Mouse (Mus musculus) monocyte, adult 2 months (primary cell): ENCODE data around the gene Pla2g15.

Source experiments
- DNase-seq, 2 experiments: peaks; one replicate each; pipeline ENCODE4 v3.0.0; 2022; ENCODE audit warnings: low spot score in 2 of 2, low read depth in 1 of 2

Gene Pla2g15

DNA sequence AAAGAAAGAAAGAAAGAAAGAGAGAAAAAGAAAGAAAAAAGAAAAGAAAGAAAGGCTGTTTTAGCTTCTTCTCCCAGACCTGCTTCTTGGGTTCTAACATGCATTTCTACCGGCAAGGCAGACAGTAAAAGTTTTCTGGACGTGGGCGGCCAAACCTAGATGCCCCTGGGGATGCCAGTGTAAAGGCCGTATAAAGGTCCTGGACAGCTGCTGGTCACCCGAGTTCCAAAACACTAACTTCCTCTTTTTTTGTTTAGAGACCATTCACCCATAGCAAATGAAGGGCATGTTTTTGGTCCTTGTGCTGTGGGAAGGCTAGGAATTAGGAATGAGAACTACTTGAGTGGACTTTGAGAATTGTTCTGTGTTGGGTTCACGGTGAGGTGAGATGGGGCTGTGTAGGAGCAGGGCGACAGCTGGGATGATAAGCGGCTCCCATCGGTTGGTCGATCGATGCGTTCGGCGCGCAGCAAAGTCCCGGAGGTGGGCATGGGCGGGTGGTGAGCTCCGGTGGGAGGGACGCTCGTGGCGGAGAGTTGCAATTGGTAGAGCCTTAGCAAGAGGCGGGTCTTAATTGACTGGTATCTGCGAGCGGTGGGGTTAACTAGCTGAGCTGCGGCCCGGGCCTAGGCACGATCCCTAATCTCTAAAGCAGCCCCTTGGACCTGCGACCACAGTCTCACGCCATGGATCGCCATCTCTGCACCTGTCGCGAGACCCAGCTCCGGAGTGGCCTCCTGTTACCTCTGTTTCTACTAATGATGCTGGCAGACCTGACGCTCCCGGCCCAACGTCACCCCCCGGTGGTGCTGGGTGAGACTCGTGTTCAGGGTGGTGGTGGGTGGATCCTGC is at the start of gene Pla2g15:
Gene Pla2g15, plus strand, starts transcription at position 599 of the 852 bp plus-strand sequence.
- DNase-seq: peak; percentile 76 to 85

DNA sequence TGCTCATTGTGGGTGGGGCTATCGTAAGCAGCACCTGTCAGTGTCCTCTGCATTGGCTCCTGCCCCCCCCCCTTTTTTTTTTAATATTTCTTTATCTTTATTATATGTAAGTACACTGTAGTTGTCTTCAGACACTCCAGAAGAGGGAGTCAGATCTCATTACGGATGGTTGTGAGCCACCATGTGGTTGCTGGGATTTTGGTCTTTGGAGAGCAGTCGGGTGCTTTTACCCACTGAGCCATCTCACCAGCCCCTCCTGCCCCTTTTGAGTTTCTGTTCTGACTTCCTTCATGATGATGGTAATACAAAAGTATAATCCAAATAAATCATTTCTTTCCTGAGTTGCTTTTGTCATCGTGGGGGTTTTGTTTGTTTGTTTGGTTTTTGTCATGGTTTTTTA is 47.9 kb upstream of the Pla2g15 start:
- no peak for DNase-seq

DNA sequence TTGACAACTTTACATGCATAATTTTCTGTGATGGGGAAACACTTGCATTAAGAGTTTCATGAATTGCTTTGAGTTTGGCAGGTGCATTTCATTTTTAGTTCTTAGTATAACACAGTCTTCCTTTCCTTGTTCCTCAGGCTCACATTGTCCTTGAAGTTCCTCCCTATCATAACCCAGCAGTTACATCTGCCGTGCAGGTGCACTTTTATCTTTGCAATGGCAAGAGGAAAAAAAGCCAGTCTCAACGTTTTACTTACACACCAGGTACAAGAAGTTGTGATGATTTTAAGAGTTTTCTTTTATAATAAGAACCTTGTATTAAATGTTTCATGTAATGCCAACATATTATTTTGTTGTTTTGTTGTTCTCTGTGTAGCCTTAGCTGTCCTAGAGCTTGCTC is 46.3 kb upstream of the Pla2g15 start:
- DNase-seq: no peak

DNA sequence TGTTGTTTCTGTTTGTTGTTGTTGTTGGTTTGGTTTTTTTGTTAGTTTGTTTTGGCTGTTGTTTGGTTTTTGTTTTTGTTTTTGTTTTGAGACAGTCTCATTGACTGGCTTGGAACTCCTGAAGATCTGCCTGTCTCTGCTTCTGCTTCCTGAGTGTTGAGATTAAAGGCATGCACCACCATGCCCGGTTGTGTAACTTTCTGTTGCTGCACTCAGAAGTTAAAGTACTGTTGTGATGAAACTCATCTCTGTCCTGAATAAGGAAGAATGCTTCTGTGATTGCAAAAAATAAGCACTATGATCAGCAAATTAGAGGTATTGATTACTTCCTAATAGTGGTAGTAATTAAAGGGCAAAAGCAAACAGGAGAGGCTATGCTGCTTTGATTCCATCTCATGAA is 44.0 kb upstream of the Pla2g15 start:
- DNase-seq: no peak

DNA sequence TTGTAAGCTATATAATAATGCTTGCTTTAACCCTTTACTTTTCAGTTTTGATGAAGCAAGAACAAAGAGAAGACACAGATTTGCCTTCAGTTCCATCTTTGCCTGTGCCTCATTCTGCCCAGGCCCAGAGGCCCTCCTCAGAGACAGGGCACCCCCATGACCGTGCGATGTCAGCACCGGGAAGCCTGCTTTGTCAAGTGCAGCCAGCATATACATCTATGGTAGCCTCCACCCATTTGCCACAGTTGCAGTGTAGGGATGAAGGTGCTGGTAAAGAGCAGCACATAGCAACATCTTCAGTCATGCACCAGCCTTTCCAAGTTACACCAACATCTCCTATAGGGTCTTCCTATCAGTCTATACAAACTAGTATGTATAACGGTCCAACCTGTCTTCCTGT is 42.1 kb upstream of the Pla2g15 start:
- no peak for DNase-seq

DNA sequence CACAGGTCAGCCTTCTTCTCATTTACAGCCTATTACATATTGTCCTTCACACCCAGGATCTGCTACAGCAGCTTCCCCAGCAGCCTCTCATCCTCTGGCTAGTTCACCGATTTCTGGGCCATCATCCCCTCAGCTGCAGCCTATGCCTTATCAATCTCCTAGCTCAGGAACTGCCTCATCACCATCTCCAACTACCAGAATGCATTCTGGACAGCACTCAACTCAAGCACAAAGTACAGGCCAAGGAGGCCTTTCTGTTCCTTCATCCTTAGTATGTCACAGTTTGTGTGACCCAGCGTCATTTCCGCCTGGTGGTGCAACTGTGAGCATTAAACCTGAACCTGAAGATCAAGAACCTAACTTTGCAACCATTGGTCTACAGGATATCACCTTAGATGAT is 41.5 kb upstream of the Pla2g15 start:
- DNase-seq: peak in 1 of 2 experiments; percentile 26

DNA sequence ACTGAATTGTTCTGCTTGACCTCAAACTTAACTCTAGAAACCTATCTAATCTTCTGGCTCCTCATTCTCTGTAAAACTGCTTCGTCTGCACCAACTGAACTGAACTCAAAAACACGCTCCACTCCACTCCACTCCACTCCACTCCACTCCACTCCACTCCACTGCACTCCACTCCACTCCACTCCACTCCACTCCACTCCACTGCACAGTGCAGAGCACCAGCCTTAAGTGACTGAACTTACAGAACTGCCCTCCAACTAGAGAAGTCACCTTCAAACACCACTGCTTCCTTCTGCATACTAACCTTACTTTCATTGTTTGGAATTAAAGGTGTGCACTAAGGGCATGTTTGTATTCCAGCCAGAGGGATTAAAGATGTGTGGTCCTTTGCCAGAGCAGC is 38.2 kb upstream of the Pla2g15 start:
- DNase-seq: no peak

DNA sequence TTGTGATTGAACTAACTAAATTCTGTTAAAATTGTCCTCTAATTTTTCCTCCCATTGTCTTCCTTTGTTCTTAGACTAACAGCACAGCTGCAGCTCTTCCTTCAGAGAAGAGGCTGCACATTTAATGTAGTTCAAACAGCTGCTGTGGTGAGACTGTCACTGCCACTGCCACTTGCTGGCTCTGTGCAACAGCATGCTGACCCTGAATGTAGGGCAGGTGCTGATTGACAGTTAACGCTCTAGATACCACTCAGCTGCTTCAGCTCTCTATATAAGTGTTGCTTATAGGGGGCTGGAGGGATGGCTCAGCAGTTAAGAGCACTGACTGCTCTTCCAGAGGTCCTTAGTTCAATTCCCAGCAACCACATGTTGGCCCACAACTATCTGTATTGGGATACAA is 37.7 kb upstream of the Pla2g15 start:
- DNase-seq: no peak

DNA sequence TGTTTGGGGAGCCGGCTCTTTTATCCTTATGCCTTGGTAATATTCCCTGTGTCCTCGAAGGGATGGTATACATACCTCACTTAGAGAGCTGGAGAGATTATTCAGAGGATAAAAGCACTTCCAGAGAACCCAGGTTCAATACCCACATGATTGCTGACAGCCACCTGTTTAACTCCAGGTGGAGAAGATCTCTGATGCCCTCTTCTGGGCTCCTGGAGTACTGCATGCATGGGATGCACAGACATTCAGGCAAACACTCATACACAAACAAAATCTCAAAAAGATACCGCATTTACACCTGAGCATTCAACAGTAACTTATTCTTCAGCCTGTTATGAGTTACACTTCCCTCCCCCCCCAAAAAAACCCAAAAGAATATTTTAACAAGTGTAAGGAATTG is 34.3 kb upstream of the Pla2g15 start:
- DNase-seq: no peak

DNA sequence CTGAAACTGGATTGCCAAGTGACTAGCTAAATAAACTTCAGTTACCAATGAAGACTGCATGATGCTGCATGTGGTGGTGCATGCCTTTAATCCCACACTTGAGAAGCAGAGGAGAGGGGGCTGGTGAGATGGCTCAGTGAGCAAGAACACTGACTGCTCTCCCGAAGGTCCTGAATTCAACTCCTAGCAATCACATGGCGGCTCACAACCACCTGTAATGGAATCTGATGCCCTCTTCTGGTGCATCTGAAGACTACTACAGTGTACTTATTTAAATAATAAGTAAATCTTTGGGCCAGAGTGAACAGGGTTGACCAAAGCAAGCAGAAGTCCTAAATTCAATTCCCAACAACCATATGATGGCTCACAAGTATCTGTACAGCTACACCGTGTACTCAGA is 26.8 kb upstream of the Pla2g15 start:
- DNase-seq: no peak

DNA sequence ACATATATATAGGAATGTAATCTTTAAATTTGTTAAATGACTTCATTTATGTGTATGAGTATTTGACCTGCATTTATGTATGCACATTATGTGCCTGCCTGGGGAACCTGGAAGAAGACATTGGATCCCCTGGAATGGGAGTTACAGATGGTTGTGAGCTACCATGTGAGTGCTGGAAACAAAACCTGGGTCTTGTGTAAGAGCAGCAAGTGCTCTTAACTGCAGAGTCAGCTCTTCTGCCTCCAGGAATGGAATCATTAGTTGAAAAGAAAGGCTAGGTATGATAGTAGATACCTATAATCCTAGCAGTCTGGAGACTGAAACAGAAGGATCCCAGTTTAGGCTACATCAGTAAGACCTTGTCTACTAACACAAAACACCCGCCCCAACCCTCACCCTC is 24.1 kb upstream of the Pla2g15 start:
- no peak for DNase-seq

DNA sequence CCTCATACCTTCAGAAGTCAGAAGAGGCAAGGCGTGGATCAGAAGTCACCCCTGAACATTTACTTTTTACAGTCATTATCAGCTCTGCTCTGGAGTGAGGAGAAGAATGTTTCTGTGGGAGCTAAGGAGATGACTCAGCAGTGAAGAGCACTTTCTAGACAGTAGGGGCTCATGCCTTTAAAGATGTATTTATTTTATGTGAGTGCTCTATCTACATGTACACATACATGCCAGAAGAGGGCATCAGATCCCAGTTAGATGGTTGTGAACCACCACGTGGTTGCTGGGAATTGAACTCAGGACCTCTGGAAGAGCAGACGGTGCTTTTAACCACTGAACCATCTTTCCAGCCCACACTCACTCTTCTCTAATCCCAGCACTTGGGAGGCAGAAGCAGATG is 23.1 kb upstream of the Pla2g15 start:
- DNase-seq: no peak

DNA sequence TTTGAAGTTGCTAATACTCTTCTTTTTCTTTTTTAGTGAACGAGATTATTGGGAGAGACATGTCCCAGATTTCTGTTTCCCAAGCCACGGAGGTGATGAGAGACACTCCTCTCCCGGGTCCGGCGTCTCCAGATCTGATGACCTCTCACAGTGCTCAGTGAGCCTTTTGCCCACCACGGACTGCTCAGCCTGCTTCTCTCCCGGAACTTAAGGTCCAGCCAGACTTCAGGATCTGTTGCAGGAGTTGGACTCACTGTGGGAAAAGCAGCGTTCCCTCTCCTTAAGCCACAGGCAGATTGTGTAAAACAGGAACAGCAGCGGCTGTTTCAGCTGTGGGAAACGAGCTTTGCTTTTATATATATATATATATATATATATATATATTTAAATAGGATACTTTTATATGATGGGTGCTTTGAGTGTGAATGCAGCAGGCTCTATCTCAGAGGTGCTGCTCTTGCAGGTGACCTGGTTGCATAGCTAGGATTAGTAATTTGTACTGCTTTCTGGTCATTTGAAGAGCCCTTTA is 22.3 kb upstream of the Pla2g15 start:
- DNase-seq: no peak

DNA sequence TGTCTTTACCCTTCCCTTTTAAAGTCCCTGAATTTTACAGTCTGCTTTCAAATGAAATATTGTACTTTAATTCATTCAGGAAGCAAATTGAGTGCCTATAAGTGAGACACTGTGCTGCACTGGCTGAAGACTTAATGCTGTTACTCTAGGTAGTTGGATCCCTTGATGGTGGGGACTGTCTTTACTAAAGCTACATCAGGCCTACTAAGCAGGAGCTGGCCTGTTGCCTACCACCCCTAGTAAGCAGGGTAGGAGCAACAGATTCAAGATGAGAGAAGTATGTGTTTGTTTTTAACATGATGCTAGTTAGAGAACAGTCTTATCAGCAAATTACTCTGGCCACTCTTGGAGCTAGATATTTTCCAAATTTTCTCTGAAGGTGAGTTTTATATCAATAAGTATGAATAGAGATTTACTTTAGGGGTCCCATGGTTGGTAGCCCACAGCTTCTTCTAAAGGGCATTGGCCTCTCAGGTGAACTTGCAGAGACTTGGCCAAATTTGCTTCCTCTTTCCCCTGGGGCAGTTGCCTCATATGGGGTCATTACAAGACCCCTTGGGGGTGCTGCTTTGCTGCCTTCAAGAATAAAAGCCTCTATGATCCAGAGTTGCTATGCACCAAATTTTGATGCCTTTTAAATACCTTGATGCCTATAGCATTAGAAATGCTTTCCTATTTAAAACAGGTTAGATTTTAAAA is 20.8 kb upstream of the Pla2g15 start:
- no peak for DNase-seq

DNA sequence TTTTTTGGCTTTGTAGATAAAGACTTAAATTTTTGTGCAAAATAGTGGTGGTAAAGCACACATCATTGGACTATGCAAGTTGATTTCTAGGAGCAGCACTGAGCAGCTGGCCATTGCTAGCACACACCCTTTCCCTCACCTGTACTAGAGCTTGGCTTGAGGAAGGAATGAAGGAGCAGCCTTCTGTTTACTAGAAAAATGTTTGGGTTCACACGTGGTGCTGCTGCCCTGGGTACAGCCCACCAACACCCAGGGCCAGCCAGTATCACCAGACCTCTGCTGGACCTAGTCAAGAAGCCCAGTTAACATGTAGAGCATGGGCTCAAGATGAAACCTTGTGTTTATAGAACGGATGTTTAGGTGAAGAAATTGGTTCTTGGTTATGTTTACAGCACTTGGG is 20.2 kb upstream of the Pla2g15 start:
- DNase-seq: no peak

DNA sequence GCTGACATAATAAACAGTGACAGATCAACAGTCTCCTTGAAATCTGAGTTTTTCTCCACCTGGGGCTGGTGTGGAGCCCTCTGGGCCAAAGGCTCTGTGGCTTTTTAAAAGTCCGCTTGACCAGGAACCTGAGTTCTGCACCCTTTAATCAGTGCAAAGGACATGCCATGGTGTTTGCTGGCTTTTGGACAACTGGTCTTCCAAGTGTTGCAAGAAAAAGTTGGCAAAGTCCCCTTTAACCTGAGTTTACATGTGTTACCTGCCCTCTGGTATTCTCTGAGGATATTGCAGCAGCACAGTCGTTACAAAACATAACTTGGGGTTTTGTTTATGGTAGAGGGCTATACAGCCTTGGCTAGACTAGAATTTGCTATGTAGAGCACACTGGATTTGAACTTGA is 19.7 kb upstream of the Pla2g15 start:
- DNase-seq: no peak

DNA sequence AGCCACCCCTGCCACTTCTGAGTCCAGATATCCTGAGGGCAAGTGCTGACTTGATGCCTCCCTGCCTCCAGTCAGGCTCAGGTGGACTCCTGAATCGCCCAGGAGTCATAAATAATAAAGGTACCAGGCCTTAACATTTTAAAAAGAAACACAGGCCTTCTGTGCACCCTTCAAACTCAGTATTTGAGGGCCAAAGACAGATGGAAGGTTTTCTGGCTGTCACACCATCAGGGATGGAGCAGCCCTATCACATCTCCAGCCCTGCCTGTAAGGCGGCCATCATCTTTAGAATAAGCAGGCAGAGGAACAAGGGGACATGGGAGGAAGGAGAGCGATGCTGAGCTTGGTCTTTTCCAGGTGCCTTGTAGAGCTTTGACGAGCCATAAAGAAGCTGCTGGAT is 19.2 kb upstream of the Pla2g15 start:
- DNase-seq: no peak

DNA sequence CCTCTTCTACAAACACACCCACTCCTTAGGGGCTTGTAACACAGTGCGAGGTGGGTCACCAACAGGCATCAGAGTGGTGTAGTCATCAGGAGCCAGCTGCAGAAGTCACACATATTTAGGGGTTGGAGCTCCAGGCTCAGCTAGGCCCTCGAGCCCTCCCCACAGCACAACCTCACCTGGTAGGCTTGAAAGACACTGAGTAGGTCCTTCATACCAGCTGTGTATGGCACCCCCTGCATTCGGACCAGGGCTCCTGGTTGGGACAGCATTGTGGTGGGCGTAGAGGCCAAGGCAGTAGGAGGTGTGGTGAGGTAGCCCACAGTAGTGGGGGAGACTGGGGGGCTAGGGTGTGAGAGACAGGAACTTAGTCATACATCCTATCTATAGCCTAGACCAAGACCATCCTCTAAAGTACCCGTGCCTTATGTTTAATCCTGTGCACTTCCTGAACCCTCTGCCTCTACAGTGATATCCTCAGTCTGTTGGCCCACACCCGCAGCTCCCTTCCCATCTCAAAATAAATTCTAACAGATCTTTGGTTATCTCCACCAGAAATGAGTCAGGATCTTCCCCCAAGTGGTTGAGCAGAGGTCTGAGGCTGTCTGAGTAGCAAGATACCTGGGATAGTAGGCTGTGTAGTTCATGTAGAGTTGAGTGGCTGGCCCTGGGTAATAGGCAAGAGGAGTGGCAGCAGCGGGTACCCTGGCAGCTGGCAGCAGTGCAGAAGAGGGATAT is 18.5 kb upstream of the Pla2g15 start:
- no peak for DNase-seq

DNA sequence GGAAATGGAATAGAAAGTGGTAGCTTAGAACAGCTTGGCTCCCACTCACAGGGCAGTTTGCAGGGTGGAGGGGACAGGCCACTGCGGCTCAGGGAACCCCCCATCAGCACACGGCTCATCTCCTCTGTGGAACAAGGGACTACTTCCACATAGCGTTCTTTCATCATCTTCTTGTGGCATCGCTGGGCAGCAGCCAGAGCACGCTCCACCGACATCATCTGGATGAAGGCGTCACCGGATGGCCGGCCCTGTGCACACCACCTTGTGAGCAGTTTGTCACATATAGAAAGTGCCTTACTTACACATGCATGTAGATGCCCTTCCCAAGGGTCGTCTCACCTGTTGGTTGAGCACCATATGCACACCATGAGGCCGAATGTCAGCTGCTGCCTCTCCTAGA is 17.8 kb upstream of the Pla2g15 start:
- DNase-seq: no peak

DNA sequence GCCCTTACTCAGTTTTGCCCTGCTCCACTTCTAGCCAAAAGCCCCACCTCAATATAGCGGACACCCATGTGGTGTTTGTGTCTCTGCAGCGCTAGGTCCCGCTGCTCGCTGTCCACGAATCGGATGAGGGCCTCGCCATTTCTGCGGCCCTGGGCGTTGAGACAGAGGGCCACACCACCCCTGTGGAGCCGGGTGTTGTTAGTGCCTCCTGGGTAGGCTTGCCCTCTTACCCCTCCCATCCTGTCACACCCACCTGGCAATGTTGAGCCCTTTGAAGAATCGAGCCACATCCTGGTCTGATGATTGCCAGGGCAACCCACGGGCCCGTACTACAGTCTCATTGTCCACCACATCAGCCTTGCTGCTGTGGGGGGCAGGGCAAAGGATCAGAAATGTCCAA is 16.7 kb upstream of the Pla2g15 start:
- no peak for DNase-seq

DNA sequence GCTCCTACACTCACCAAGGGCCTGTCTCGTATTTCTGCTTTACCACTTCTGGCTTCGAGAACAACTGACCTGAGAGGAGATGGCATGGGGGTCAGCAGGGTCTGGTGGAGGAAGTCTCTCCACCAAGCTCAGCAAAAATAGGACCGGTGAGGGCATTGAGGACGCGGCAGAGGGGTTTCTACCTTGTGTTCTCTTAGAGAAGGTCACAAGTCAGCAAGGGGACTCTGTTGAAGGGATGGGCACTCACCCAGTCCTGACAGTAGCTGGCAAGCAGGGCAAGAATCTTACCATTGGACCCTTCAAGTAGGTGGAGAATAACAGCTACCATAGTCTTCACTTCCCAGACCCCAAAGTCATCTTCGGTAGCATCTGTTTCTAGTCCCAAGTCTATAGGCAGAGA is 16.3 kb upstream of the Pla2g15 start:
- DNase-seq: no peak
